Mouse (Mus musculus) fibroblast of lung, adult 2 months (primary cell): ENCODE data around the gene Nlrc4.
"Not testable (repeated sequence)": the region's sequence is repeated elsewhere in the genome, so short reads cannot be mapped to it uniquely, and the experiment has no call there.

Source experiments
- DNase-seq: peaks from one replicate; pipeline ENCODE4 v3.0.0-alpha.2; 2011; ENCODE audit warnings: low read depth

The Nlrc4 gene

DNA sequence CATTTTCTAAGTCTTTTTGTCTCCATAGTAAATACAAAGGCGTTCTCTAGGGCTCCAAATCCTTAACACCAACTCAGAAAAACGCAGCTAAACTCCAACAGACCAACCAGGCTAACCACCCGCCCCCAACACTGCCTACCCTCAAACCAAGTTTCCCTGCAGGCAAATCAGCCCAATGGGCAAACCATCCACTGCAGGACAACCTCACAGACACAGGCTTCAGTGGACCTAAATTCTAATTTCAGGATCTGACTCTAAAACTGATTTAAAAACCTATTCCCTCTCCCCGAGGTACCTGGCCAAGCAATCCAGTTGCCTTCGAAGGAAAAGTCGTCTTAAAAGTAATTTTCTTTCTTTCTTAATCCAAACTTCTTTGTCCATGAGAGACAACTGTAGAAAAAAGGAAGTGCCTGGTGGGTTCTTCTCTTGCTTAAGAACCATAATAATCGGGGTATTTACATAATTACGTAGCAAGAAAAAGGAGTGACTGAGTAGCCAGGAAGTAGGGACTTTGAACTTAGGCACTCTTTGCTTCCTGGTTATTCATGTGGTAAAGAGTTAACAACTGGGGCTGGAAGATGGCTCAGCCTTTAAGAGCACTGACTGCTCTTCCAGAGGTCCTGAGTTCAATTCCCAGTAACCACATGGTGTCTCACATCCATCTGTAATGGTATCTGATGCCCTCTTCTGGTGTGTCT lies at the start of gene Nlrc4:
Gene Nlrc4, minus strand, starts transcription at position 432 of the 698 bp plus-strand sequence.
- DNase-seq, result no peak

DNA sequence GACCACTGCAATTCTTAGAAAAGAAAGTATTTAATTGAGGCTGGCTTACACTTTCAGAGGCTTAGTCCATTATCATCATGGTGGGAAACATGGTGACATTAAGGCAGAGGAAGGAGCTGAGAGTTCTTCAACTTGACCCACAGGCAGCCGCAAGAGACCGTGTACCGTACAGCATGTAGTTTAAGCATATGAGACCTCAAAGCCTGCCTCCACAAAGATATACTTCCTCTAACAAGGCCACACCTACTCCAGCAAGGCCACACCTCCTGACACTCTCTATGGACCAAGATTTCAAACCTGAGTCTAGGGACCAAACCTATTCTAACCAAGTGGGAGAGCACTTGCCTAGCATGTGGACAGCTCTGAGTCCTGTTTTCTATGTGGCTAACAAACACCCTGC lies 49.7 kb upstream of the Nlrc4 start:
- no peak for DNase-seq

DNA sequence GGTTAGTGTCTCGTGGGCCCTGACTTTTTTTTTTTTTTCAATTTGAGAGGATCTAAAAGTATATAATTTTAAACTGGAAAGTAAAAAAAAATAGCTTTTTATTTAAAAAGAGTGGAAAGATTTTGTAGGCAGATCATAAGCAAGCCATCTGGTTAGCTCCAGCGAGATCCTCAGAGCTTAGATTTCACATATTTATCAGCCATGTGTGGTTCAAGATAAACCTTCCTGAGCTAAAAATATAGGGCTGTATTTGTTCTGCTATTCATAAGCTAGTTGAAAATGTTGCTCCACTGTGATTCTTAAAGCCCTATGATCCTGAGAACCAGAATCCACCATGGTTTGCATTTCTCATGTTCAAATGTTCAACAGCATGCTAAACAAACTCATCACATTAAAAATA lies 49.0 kb upstream of the Nlrc4 start:
- no peak for DNase-seq

DNA sequence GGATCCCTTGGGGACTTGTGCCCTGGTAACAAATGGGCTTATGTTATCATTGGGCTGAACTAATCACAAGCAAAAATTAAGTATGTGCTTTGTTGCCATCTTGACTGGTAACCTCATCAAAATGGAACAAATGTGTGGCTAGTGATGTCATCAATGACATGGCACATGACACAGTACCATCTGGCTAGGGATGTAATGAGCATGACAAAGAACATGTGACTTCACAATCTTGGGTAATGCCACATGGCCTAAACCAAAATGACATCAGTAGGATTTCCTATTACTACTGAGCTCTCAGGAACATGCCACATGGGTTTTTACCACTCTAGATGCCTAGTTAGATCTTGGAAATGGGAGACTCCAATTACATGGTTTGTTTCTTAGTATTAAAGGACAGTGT lies 42.1 kb upstream of the Nlrc4 start:
- DNase-seq, result no peak

DNA sequence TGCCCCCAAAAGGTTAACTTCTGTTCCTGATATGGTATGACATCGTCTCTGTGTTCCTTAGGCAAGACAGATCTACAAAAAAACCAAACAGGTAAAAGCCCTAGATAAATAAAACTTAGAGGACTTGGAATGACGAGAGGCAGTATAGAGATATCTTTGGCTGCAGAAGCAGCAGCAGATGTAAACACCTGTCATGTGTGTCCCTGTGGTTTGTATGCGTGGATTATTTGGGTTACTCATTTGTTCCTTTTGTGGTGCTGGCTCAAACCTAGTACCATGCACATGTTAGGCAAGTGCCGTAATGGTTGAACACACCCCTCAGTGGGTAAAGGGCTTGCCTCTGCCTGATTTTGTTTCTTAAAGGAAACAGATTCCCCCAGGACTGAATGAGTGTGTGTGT lies 41.3 kb upstream of the Nlrc4 start:
- DNase-seq, result no peak

DNA sequence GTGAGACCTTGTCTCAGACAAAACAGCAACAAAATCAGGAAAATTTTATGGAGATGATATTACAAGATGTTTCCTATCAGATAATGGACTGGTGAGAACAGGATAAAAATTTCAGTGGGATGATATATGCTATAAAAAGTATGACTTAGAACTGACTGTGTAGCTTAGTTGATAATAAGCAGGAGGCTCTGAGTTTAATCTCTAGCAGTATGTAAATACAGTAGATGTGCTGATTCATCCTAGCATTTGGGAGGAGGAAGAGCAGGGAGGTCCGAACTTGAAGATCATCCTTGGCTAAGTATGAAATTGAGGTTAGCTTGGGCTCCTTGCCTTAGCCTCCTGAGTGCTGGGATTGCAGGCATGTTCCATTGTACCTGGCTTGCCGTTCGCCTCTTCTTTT lies 32.6 kb upstream of the Nlrc4 start:
- DNase-seq, result no peak

DNA sequence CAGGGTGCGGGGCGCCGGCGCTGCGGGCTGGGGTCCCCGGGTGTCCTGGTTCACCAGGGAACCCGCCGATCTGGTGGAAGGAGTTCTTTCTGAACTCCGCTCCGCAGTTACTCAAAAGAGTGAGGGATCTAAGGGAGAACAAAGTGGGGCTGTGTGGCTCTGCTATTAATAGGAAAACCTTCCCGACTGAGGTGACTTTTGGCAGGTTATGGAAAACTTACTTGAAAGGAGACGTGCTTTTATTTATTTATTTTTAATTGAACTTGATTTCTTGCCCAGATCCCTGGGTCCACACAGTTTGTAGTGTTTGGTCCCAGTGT lies 30.9 kb upstream of the Nlrc4 start:
- DNase-seq, result no peak

DNA sequence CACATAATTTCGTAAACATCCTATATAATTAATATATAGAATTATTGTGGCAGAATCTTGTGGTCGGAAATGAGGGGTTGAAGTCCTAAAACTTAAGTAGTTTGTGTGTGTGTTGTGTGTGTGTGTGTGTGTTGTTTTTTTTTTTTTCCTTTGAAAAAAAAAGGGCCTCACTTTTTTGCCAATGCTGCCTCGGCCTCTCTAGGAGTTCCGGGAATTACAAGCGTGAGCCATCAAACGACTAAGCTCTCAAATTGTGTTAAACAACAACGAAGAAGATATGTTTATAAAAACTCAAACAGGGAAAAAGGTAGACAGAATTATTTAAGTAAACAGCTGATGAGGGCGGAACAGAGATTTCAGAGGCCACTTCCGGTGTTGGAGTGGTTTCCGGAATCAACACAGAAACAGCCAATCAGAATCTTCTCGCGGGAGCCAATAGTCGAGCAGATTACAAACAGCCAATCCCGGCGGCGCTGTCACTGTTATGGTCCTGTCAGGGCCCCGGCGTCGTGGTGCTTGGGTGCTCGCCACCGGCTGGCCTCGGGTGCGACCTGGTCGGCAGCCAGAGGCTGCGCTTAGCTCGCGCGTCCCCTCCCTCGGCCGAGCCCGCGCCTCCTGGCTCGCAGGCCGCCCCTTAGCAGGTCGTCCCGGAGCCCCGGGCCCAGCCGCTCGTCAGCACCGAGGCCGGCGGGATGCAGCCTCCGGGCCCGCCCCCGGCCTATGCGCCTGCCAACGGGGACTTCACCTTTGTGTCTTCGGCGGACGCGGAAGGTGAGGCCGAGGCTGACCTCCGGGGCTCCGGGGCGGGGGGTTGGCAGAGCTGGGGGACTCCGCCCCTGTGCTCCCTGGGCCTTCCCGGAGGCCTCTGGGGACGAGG lies 30.3 kb upstream of the Nlrc4 start, which contains the start of gene Yipf4:
Gene Yipf4, plus strand, starts transcription at position 470 of the 877 bp plus-strand sequence.
- DNase-seq, result peak; percentile 92

DNA sequence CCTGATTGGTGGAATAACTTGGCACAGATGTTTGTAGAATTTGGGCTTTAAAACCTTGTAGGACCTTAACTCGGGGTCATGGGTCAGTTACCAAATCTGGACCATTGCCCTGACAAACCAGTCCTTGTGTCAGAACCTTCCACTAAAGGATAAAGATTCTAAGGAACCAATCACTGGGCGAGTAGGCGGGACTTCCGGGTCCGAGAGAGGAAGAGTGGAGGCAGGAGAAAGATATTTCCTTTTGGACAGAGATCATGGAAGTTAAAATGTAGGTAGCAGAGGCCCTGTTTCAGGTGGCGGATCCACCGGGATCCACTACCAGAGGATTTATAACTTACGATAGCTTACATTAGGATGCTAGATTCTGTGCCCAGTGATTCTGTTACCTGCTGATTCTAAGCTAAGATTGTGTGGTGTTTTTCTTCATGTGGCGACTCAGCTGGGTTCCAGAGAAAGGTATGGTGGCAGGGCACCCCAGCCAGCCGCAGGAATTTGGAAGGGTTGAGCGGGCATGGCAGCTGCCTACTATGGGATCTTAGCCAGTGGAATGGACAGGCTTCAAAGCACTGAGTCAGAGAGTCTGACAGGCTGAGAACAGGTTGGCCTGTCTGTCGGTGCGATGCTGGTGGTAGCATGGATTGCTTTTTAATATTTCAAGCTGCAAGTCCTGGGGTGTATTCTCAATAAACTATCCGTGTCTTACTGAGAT lies 21.6 kb upstream of the Nlrc4 start:
- peak; percentile 13 for DNase-seq

DNA sequence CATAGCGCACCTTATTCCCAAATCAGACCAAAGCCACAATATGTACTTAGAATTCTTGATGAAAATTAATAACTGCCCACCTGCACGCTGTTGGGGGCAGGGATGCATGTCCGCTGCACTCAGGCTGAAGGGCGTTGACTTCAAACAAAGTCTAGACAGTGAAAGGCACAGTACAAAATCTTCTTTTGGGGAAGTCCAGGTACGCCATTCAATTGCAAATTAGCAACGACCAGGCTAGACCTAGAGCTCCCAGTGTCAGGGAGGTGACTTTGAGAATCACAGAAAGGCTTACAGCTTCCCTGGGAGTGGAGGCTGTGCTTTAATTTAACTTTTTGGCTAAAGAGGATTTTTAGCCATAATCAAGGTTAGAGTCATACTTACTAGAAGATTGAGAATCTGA lies 11.2 kb upstream of the Nlrc4 start:
- DNase-seq, result not testable (repeated sequence)

DNA sequence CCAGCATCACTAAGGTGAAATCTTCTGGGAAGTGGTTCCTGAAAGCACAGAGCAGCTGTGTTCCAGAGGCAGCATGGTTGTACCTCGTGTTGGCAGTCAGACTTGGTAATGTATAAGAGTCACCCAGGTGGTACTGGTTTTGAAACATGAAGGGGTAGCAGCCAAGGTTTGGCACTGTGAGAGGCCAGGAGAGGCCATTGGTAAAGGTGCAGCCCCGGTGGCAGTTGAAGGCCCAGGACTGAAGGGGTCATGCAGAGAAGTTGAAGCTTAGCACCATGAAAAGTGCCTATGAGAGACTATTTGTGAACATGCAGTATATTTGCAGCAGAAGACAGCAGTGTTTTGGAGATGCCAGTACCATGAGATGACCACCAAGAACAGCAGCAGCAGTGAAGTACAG lies 9.0 kb upstream of the Nlrc4 start:
- not testable (repeated sequence) for DNase-seq

DNA sequence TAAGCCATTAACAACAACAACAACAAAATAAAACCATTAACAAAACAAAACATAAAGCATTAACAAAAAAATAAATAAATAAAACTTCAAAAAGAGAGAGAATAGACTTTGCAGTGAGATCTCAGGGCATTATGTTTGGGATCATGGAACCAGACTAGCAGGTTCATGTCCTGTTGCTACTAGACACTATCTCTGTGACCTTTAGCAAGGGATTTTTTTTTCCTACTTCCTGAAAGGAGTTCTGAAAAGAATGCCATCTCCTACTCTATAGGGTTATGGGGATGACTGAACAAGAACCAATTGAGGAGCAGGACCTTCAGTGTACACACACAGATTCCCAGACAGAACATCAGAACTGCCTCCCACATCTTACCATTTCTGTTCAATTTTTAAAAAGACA lies 4.6 kb upstream of the Nlrc4 start:
- DNase-seq, result no peak

DNA sequence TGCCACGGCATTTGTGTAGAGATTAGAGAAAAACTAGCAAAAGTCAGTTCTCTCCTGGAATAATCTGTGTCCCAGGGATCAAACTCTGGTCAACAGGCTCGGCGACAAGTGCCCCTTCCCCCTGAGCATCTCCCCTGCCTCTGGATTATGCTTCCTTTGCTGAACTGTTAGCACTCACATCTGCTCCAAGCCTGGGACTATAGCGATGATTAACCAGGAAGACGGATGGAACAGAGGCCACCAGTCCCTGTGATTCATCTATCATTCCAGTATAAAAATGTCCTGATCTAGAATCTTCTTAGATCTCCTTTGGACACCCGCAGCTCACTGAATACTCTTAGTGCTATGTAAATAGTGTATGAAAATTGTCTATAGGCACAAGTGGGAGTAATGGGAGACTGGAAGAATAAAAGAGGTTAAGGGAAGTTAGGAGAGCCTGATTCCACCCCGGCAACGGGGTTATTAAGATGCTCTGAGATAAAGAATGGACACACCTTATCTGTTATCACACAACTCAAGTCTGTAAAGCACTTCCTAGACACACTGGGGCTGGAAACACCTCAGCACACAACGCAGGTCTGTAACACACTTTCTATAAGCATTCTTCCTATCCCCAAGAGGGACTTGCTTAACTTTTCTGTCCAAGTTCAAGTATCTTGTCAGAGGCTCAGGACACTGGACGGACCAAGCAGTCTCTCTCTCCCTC lies 817 bp downstream of the Nlrc4 start:
- no peak for DNase-seq

DNA sequence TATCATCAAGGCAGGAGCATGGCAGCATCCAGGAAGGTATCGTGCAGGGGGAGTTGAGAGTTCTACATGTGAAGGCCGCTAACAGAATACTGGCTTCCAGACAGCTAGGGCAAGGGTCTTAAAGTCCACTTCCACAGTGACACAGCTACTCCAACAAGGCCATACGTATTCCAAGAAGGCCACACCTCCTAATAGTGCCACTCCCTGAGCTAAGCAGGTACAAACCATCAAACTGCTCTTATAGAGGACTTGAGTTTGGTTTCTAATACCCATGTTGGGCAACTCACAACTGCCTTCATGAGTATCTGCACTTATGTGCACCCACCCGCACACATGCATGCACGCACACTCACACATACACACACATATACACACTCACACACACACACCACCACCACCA lies 2.1 kb downstream of the Nlrc4 start:
- DNase-seq, result no peak

DNA sequence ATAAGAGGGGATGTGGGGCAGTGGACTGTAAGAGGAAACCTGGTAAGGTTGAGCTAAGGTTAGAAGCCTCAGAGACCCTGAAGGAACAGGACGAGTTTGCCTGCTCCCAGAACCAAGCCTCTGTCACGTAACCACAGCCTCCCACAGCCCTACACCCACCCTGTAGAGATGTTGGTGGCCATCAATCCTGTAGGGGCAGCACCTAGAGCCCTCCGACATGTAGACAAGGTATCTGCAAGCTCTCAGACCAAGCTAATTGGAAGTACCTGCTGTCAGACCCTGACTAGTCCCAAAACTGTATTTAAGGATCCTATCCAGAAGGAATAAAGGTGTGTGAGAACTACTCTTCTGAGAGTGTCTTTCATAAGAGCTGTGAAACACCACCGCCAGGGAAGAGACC lies 3.5 kb downstream of the Nlrc4 start:
- DNase-seq, result no peak

DNA sequence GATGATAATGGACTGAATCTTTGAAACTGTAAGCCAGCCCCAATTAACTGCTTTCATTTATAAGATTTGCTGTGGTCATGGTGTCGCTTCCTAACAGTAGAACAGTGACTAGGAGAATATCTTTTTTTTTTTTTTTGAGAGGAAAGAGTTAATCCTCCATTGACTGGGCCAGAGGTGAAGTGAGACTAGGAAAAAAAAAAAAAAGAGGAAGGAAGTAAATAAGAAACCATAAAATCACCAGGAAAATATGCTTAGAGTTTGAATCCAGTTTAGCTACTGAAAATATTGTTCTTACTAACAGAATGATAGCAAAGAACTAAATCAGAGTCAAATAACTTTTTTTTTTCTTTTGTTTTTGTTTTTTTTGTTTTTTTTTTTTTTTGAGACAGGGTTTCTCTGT lies 4.3 kb downstream of the Nlrc4 start:
- DNase-seq, result no peak

DNA sequence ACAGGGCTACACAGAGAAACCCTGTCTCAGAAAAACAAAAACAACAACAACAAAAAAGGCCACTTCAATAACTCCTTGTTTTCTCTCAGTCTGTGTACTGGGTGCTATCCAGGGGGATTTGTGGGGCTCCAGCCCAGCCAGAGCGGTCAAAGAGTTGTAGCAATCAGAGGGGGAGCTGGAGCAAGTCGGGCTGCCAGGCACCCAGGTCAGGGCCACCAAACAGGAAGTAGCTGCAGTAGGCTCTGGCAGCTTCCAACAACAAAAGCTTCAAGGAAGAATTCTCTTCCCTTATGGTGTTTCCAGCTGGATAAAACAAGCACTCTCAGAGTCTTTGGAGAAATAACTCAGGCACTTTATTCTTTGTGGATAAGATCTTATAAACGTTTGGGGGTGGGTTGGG lies 5.0 kb downstream of the Nlrc4 start:
- no peak for DNase-seq

DNA sequence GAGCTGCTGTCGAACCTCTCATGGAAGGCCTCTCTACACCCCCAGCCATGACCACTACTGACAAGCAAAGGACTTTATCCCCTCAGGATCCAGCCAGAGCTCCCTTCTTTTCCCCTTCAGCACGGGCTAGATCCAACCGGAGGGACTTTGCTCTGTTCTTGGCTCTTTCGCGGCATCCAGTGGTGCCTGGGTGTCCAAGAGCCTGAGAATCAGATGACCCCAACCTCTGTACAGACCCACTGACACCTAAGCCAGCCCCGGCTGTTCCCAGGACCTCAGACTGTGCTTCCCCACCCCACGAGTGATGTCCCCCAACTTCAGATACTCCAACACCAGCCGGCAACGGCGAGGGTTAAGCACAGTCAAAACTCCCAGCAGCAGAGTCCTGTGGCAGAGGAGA lies 9.2 kb downstream of the Nlrc4 start:
- DNase-seq, result no peak

DNA sequence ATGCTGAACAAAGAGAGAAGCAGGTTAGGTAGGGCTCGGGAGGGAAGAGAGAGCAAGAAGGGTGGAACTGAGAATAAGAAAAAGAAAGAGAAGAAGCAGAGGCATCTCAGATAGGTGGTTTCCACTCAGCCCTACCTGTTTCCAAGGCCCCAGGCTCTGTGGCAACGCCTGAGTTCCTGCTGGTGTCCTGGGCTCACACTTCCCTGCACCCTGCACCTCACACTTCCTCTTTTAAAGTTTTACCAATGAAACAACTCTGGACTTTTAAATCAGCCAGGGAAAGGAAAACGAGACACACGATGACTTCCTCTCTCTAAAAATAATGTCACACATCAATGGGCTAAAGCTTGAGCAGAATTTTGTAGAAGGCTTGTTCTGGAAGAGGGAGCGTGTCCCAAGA lies 18.5 kb downstream of the Nlrc4 start:
- no peak for DNase-seq

DNA sequence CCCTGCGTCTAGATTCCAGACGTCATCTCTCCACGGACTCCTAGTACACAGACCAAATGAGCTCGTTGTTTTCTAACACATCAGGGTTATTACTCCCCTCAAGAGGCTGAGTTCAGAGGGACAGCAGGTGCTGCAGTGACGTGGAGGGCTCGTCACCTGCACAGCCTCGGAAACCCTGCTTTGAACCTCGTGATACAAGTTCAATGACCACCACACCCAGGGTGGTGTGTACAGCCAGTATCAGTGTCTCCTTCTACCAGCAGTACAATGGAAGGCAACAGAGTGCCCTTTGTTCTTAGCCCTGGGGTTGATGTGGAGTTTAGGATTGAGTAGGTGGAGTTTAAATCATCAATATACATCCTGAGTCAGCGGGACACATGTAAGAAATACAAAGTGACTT lies 21.2 kb downstream of the Nlrc4 start:
- no peak for DNase-seq

DNA sequence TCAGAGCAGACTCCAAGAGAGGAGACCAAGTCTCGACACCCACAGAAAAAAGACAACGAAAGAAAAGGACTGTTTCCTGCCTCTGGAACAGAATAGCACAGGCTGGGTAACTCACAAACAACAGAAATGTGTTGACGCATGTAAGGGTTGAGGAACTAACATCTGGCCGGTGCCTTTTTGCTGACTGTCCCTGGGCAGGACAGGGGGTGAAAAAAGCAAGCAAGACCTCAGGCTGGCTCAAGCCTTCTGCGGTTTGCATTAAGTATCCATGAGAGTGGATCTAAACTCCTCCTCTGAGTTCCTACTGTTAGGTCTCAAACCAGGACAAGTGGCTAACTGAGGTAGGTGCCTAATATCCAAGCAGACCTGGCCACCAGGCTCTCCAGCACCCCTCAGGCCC lies 26.3 kb downstream of the Nlrc4 start:
- DNase-seq, result no peak

DNA sequence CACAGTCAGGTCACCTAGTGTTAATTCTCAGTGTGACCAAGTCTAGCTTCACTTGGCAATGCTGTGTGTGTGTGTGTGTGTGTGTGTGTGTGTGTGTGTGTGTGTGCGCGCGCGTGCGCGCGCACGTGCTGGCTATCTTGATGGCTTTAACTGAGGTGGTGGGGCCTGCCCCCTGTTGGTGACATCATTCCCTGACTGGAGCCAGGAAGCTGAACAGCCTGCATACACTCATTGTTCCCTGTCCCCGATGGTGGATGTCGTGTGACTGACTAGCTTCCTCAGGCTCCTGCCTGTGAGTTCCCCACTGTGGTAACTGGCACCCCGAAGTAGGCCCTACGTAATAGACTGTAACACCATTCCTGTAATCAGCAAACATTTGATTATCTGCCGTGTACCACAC lies 27.5 kb downstream of the Nlrc4 start:
- no peak for DNase-seq
